Mouse (Mus musculus) T-helper 2 cell (primary cell): ENCODE data around the gene Sdhaf4.
"Not testable (repeated sequence)": the region's sequence is repeated elsewhere in the genome, so short reads cannot be mapped to it uniquely, and the experiment has no call there.

ENCODE experiments used
- in situ Hi-C: fragments of 300-600 bp; cut with MboI, MseI; formaldehyde crosslinking; loops from one replicate; pipeline ENCODE4 v1.15.1; 2025; ENCODE audit warnings: high pct_unique_total_duplicates

Gene Sdhaf4

DNA sequence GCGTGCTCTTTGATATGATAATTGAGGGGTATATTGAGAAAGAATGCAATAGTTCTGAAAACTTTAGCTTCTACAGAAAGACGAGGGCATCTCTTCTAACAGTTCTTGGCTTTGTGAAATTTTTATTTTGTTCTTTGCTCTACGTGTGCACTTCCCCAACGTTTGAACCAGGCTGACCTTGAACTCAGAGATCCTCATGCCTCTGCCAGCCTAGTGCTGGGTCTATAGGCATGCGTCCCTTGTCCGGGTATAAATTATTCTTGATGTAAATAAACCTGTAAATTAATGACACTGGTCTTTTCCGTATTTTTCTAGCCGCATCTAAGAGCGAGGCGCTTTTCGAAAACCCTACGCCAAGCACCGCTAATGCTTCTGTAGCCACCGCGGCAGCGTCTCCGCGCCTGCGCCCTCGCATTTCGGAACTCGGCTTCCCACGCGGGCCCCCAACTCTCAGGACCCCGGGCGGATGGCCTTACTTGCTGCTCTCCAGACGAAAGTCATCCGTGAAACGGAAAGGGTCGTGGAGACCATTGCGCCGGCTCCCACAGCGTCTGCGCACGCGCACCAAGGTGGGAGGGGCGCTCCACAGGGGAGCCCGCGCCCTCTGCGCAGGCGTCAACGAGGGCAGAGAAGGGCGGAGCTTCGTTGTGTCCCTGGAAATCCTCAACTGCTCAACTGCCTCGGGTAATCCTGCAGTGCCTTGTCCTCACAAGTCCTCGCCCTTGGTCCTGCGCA lies at the start of gene Sdhaf4:
TSS of gene Sdhaf4 (minus strand) at position 587 of the 735 bp plus-strand sequence.
- in situ Hi-C loops: loop anchor here (5.0 to 10.0 kb wide), 2 partner anchors 83 to 100 kb away; partner anchors contain the start of genes Fam135a and Smap1

- in situ Hi-C loops: no loop called here
Measured at GRCm38 (mm10) chr1:24046730-24047510, 41.5 kb upstream of the Sdhaf4 start.

DNA sequence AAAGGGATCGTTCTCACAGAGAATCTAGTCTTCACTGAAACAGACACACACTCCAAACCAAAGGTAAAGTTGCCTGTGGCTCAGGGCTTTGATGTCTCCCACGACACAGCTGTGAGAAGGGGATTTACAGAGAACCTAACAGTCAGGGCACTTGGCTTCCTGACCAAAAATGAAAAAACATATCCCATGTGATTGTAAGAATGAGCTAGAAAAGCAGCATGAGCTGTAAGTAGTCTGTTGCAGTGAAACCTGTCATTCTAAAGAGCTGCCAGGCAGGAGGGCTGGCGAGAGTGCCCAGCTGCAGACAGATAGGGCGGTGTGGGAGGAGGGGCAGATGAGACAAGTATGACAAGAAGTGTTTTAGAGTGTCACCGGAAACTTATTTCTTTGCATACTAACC lies 40.2 kb upstream of the Sdhaf4 start:
- in situ Hi-C loops: no loop called here

- in situ Hi-C loops: no loop called here
Measured at GRCm38 (mm10) chr1:24043007-24043406, 37.6 kb upstream of the Sdhaf4 start.

DNA sequence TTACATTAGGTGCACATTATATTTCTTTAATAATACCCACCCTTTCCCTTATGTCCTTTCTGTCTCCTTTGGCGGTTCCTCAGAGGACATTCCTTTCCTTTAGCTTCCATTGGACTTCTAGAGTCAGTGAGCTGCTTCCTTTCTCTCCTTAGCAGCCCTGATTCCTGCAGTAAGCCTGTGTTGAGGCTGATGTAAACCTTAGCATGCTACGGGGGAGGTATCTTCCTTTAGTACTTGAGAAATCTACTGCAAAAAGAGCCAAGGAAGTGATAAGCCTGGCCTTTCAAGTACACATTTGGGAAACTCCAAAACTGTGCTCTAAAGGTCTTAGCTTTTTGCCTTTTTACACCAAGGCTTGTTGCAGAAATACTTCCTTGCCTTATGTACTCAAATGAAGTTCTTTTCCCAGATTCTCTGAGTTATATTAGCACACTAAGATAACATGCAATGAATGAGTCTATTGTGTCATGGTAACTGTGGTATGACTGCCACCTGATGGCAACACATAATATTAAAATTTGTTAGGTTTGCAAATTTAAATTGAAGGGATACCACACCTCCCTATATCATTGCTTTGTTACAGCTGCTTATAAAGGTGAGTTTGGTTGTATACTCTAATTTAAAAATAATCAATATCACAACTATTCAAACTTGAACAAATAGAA lies 28.4 kb upstream of the Sdhaf4 start:
- in situ Hi-C loops: loop anchor here (5.0 kb wide), 1 partner anchor 207 kb away; no protein-coding TSS in a partner anchor

- in situ Hi-C loops: no loop called here
Measured at GRCm38 (mm10) chr1:24010821-24011220, 5.4 kb upstream of the Sdhaf4 start.

DNA sequence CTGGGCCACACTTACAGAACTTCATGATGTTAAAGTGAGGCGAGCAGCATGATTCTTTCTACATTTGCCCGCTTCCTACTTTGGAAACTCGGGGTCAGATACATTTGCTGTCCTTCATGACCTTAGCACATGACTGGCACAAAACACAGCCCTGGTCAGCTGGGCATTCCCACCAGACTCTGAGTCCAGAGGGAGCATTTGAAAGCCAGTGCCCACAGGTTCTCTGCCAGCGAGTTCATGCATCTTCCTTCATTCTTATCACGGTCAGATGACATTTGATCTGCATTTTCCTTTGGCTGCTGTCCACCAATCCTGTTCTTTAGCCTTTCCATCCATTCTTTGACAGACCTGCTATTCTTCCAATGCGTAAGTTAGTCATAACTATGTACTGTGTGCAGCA lies 4.6 kb upstream of the Sdhaf4 start:
- in situ Hi-C loops: no loop called here

DNA sequence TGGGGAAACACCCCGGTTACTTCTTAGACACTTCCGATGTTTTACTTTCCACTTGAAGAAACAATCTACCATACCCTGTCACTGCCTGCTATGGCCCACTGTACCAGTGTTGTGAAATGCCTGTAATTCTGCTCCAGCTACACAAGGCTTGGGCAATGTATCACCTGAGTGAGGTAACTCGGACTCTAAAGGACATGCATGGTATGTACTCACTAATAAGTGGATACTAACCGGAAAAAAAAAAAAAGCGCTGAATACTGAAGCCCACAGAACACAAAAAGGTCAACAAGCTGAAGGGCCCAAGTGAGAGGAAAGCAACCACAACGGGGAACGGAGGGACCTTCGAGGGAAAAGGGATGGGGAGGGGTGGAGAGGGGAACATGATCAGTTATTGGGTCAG lies 2.2 kb upstream of the Sdhaf4 start:
- in situ Hi-C loops: loop anchor here (5.0 to 10.0 kb wide), 2 partner anchors 85 to 97 kb away; partner anchors contain the start of genes Fam135a and Smap1

GRCm38 (mm10) chr1:23999318-23999717 lies 6.1 kb downstream of the Sdhaf4 start:
- in situ Hi-C loops: no loop called here

- in situ Hi-C loops: no loop called here
Measured at GRCm38 (mm10) chr1:23998866-23999265, 6.6 kb downstream of the Sdhaf4 start.

DNA sequence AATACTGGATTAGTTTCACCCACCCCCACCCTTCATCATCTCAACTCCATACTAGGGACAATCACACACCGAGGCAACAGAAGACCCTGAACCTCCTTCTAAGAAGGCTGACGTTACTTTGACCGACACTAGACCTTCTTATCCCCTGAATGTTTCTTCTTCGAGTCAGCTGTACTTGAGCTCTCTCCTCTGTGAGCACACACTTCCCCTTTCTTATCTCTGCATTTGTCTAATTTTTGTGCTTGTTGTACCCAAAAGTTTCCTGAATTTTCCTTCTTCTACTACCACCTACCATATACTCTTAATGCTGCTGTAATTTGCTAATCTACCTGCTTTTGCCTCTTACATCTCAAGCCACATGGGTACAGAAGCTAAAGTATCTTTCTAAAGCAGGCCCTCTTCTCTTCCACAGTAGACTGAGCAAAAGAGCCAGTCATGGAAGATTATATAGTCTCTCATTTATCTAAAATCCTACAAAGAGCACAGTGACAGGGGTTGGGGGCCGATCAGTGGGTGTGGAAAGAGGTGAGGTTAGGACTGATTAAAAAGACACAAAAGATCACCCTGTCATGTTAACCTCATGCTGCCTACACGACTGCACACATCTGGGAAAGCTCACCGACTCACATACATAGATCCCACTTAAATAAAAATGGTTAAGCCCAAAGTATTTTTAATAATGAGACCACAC lies 7.2 kb downstream of the Sdhaf4 start:
- in situ Hi-C loops: no loop called here

GRCm38 (mm10) chr1:23997493-23997892 lies 8.0 kb downstream of the Sdhaf4 start:
- in situ Hi-C loops: no loop called here

- in situ Hi-C loops: no loop called here
Measured at GRCm38 (mm10) chr1:23995420-23995819, 10.0 kb downstream of the Sdhaf4 start.

DNA sequence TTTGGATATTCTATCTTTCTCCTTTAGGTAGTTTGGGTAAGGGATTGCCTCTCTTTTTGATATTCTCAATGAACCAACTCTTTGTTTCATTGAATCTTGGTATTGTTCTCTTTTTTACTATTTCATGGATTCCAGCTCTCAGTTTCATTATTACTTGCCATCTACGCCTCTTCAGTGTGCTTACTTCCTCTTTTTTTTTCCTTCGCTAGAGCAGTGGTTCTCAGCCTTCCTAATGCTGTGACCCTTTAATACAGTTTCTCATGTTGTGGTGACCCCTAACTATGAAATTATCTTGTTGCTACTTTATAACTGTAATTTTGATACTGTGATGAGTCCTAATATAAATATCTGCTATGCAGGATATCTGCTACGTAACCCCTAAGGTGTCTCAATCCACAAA lies 22.3 kb downstream of the Sdhaf4 start:
- in situ Hi-C loops: no loop called here

DNA sequence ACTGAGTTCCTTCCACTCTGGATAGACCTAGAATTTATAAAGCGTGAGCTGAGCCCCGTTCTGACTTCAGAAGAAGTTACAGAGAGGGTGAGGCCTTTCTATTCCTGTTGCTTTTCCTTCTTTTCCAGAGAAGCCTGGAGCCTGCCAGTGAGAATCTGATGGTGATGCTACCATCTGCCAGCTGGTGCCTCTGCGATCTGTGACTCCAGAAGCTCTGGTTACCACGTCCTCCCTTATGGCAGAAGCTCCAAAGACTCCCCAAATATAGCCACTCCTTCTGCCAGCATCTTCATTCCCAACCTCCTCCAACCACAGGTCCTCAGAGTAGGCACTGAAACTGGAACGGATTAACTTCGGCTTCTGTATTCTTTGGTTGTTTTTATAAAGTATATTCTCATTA lies 27.2 kb downstream of the Sdhaf4 start:
- in situ Hi-C loops: no loop called here

DNA sequence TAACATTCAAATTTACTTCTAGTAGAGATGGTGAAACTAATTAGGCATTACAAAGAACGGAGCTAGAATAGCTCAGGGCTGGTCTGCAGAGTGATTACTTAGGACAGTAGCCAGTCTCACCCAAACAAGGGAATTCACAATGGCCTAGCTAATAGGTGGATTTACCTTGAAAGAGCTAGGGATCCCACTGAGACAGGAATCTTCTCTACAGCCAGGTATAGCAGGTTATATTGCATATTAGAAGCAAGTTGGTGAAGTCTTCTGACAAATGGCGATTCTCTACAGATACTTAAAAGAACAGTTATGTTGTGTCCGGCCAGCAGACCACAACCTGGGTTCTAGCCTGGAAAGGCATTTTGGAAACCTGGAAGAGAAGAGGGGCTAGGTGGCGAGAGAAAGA lies 34.3 kb downstream of the Sdhaf4 start:
- in situ Hi-C loops: not testable (repeated sequence)

GRCm38 (mm10) chr1:23968027-23968725 lies 37.3 kb downstream of the Sdhaf4 start:
- in situ Hi-C loops: no loop called here

- in situ Hi-C loops: no loop called here
Measured at GRCm38 (mm10) chr1:23966226-23966625, 39.2 kb downstream of the Sdhaf4 start.

DNA sequence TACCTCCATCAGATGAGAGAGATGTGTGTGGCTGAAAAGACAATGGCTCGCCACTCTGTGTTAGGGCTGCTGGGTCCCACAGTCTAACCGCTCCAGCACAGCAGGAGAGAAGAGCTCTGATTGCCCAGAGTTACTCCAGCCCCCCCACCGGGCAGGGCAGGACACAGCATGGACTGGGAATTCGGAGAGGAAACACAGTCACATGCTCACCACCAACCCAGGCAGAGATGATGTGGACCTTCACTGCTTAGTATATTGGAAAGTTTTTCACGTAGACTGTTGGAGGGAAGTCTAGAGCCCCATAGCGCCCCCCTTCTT lies 46.1 kb downstream of the Sdhaf4 start:
- in situ Hi-C loops: no loop called here

DNA sequence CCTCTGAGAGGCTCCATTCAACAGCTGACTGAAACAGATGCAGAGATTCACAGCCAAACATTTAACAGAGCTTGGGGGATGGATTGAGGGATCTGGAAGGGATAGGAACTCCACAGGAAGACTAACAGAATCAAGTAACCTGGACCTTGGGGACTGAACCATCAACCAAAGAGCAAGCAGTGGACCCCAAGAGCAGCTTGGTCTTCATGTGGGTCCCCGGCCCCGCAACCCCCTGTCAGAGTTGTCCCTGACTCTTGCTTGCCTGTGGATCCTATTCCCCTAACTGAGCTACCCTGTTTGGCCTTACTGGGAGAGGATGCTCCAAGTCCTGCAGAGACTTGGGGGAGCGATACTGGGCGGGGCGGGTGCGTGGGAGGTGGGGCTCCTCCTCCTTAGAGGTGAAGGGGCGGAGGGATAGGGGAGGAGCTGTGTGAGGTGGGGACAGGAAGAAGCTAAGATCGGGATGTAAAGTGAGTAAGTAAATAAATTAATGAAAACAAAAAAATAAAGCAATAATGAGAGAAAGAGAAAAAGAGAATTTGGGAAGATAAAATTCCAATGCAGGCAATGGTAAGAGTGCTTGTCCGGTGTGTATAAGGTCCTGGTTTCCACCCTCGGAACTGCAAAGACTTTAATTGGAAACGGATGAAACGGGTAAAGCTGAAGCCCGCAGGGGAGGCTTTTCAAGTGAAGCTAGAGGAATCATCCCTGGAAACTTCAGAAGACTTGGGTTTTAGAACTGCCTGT lies 46.6 kb downstream of the Sdhaf4 start:
- in situ Hi-C loops: no loop called here
